Comparison of ENCODE assay signal across 11 mouse cellular contexts in the genomic region with DNA sequence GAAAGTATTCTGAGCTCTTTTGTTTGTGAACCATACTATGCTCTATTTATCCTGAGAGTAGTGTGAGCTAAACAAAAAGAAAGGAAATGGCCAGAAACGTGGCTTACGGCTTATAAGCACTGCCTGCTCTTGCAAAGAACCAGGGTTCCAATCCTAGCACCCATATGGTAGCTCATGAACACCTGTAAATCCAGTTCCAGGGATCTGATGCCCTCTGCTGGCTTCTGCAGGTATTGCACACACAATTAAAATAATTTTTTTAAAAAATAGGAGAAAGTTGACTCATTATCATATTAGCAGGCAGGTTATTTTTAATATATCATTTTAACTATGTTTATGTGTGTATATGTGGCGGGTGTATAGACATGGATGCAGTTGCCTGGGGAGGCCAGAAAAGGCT.
A peak's percentile ranks its signal among the peaks of the same experiment; 100 is the strongest.
DNase-seq lines count a peak whose midpoint lies in the region; ATAC-seq and TF ChIP-seq lines count a peak whose summit lies in the region.
"Had no signal": no experiment of that assay in that cellular context is flagged by ENCODE, and none has a peak within 500 bp of the region (broad histone marks: within the 10 kb centered on the region; RNA-seq: fewer than 3 reads in every experiment).

No protein-coding gene starts in this region.

- H3K4me3 ChIP-seq in kidney, adult 2 months (ENCODE audit: insufficient read depth, low read depth, low read length): no peak overlapping the region
- no peak overlapping the region for H3K4me3 ChIP-seq in stomach, postnatal 0 days (ENCODE audit: low read depth, low read length)
- H3K4me3 ChIP-seq: heart, embryonic 13.5 days had no signal

- ATAC-seq in stomach, postnatal 0 days (ENCODE audit: low FRiP score, low TSS enrichment): no peak

- no peak overlapping the region for H3K27ac ChIP-seq in kidney, adult 2 months (ENCODE audit: insufficient read depth, low read depth, low read length)
- H3K27ac ChIP-seq in stomach, postnatal 0 days (replicated peaks): no peak overlapping the region
- H3K27ac ChIP-seq: heart, embryonic 13.5 days had no signal

- H3K36me3 ChIP-seq in kidney, adult 2 months (ENCODE audit: control insufficient read depth, insufficient read depth, low read length): no peaks in the 10 kb centered on the region
- H3K36me3 ChIP-seq in stomach, postnatal 0 days (ENCODE audit: control insufficient read depth, insufficient read depth, low read length): no peaks in the 10 kb centered on the region
- H3K36me3 ChIP-seq: heart, embryonic 13.5 days had no signal

- no peaks in the 10 kb centered on the region for H3K27me3 ChIP-seq in kidney, adult 2 months (replicated peaks; ENCODE audit: control insufficient read depth, insufficient read depth, low read length)
- no peaks in the 10 kb centered on the region for H3K27me3 ChIP-seq in stomach, postnatal 0 days (ENCODE audit: control insufficient read depth, insufficient read depth, low read length)

- peak; percentile 19 for DNase-seq in kidney, adult 2 months
- DNase-seq in kidney, postnatal 10 days: no peak
- peak; percentile 40 for DNase-seq in thymus, postnatal 4 days
- no peak for DNase-seq in thymus, postnatal 14 days
- DNase-seq in R1 (ENCODE audit: low read depth, low spot score): peak; percentile 31
- DNase-seq in stomach, postnatal 0 days (ENCODE audit: low spot score): no peak
- no peak for DNase-seq in urinary bladder, postnatal 36 days (ENCODE audit: low spot score in 2 of 2)
- no peak for DNase-seq in cerebellum, postnatal 36 days
- DNase-seq: kidney, adult 11 months; left cerebral cortex, postnatal 4 days had no signal

- H3K9me3 ChIP-seq in stomach, postnatal 0 days (ENCODE audit: control insufficient read depth, low read length): no peaks in the 10 kb centered on the region
- H3K9me3 ChIP-seq: heart, embryonic 13.5 days had no signal

- H3K4me2 ChIP-seq in stomach, postnatal 0 days (replicated peaks; ENCODE audit: low read depth): no peak overlapping the region
- H3K4me2 ChIP-seq: heart, embryonic 13.5 days had no signal

- no peaks in the 10 kb centered on the region for H3K4me1 ChIP-seq in kidney, adult 2 months (ENCODE audit: control insufficient read depth, insufficient read depth, low read length)
- no peaks in the 10 kb centered on the region for H3K4me1 ChIP-seq in stomach, postnatal 0 days (replicated peaks; ENCODE audit: control insufficient read depth, insufficient read depth)

- H3K9ac ChIP-seq in stomach, postnatal 0 days (ENCODE audit: low read length): no peak overlapping the region
- H3K9ac ChIP-seq: heart, embryonic 13.5 days had no signal

- TF ChIP-seq CTCF in kidney, adult 2 months (conservative IDR thresholded peaks at IDR 0.05; ENCODE audit: insufficient read depth, insufficient read length, low read depth, low read length): peak; percentile 50
- peak; percentile 76 for TF ChIP-seq CTCF in stomach, postnatal 0 days (IDR thresholded peaks at IDR 0.05; ENCODE audit: low read depth)

- no peak for TF ChIP-seq EP300 in stomach, postnatal 0 days (optimal IDR thresholded peaks at IDR 0.05)

- WGBS in kidney, adult 2 months: 81% methylated on average over 3 of the region's 3 CpGs
- WGBS in stomach, postnatal 0 days: 82% methylated on average over 3 of the region's 3 CpGs

- TF ChIP-seq POLR2A in kidney, adult 2 months (IDR thresholded peaks at IDR 0.05; ENCODE audit: low read depth, low read length): no peak

Comparison
In these comparisons a context has a peak if more than half of its experiments do, and no peak if none do; other contexts are left out.
1. DNase-seq: peak in kidney, adult 2 months (single experiment), thymus, postnatal 4 days (single experiment) and R1 (single experiment); none in kidney, postnatal 10 days (single experiment), thymus, postnatal 14 days (single experiment), stomach, postnatal 0 days (single experiment), urinary bladder, postnatal 36 days (0 of 2) and cerebellum, postnatal 36 days (0 of 2).